Mouse (Mus musculus) frontal cortex, adult 2 months (tissue): ENCODE results near the gene Pigw. TPM values are rescaled to one million over a fixed set of nuclear protein-coding genes. Genes with fewer than 3 reads are reported as not detected.

Experiments
- DNase-seq, 2 experiments: peaks; one replicate each; pipeline ENCODE4 v3.0.0; 2022; ENCODE audit warnings: low spot score in 1 of 2; ENCODE audit errors: extremely low spot score in 1 of 2
- polyA plus RNA-seq: library from polyadenylated mRNA; depleted of rRNA; stranded (reverse); fragments of >200 nt; gene quantifications from 2 replicates; pipeline ENCODE4 v1.2.3, GENCODE M21; 2012; rRNA removed

Pigw gene
- polyA plus RNA-seq, 1 experiment = 4.7 TPM

DNA sequence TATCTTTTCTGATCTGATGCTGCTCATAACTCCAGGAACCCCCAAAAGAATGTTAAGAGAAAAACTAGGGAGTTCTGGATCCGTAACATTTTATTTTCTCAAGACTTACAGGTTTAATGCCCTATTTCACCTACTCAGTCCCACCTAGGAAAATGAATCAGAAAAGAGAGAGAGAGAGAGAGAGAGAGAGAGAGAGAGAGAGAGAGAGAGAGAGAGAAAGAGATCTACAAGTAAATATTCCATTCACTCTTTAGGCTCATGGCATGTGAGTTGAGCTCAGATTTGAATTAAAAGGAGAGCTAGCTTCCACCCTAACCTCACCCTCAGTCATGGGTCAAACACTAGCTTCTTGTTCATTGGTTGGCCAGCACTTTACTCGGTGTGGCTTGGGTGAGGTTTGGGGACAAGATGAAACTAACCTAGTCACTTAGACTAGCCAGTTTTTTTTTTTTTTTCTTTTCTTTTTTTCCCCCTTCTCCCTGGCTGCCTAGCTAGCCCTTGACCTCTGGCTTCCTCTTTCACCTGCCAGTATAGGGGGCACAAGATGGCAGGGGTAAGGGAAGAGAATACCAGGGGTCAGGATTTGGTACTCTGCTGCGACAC lies 52.1 kb downstream of the Pigw start:
- DNase-seq = no peak

DNA sequence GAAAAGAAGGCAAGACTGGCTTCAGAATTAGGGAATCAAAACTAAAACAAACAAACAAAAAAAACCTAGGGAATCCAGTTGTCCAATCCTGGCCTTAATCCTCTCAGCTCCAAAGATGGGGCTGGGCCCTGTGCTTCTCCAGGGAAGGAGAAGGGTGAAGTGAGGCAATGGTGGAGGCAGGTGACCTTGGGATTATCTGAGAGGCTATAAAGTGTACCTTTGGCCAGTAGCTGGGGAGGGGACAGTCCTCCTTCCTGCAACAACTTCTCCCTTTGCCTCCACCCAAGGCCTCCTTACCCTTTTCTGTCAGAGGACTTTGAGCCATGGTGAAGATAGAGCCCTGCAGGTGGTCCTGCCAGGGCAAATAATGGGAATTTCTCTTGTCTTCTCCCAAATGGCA lies 52.6 kb downstream of the Pigw start:
- DNase-seq = no peak

Other genes with a start within 250 kb of the Pigw start
- gene Mrm1, start 60.8 kb downstream of the Pigw start, polyA plus RNA-seq = 14.0 and 14.1 TPM in 2 replicates
- 12.2 and 12.5 TPM in 2 replicates for gene Dhrs11, start 51.3 kb downstream of the Pigw start, polyA plus RNA-seq
- 109 and 119 TPM in 2 replicates for gene Ggnbp2, start 9.5 kb downstream of the Pigw start, polyA plus RNA-seq
- 13.4 and 14.7 TPM in 2 replicates for gene Myo19, start 137 bp downstream of the Pigw start, polyA plus RNA-seq
- gene Znhit3, start 36.1 kb upstream of the Pigw start, polyA plus RNA-seq = 37.8 and 47.5 TPM in 2 replicates
- 63.0 and 71.7 TPM in 2 replicates for gene Car4, start 77.5 kb upstream of the Pigw start, polyA plus RNA-seq